Mouse (Mus musculus): ENCODE measurements around the gene Olfr452. TPM values are rescaled to one million over a fixed set of nuclear protein-coding genes. Genes with fewer than 3 reads are reported as not detected.

The Olfr452 gene
- total RNA-seq (2021), result not detected
- long read RNA-seq, experiment 1, result 0 reads
- long read RNA-seq, experiment 2, result 0 reads

- no peak for DNase-seq
- intact Hi-C loops (cut with DNase I), result no loop called here
Measured at GRCm38 (mm10) chr6:42784793-42785192, at the start of gene Olfr452. Gene Olfr452 (plus strand): TSS chr6:42785093.

- no peak for DNase-seq
- intact Hi-C loops (cut with DNase I), result no loop called here
Measured at GRCm38 (mm10) chr6:42739071-42739470, 45.8 kb upstream of the Olfr452 start, which contains the start of gene Olfr453. Gene Olfr453 (plus strand): TSS chr6:42739371.

GRCm38 (mm10) chr6:42742303-42742702, 42.6 kb upstream of the Olfr452 start:
- no peak for DNase-seq

GRCm38 (mm10) chr6:42747846-42748245, 37.0 kb upstream of the Olfr452 start:
- intact Hi-C loops (cut with DNase I), result no loop called here

More at GRCm38 (mm10) chr6:42742303-42742702, 42.6 kb upstream of the Olfr452 start:
- intact Hi-C loops (cut with DNase I), result no loop called here

DNA sequence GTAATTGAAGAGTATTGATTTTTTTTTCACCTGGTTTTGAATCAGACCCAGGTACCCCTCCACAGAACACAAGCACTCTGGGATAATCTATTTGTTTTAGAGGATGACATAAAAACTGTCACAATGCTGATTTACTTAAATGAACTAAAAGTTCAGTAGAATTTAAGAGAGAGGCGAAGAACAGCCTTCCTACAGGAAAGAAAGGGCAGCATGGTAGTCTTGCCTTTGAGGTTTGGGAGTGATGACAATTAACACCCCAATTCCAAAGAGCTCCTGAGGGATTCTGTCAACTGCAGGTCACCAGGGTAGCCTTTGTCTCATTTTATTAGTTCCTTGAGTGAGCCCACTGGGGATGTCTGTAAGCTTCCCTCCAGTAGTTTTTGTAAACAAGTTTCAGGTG, 28.8 kb upstream of the Olfr452 start, which contains the start of gene Olfr38:
Gene Olfr38, plus strand, starts transcription at position 301 of the 400 bp plus-strand sequence.
- no peak for DNase-seq
- intact Hi-C loops (cut with DNase I), result no loop called here

More at GRCm38 (mm10) chr6:42747846-42748245, 37.0 kb upstream of the Olfr452 start:
- no peak for DNase-seq

GRCm38 (mm10) chr6:42777066-42777465, 7.8 kb upstream of the Olfr452 start:
- intact Hi-C loops (cut with DNase I), result no loop called here
- DNase-seq, result no peak

- intact Hi-C loops (cut with DNase I), result no loop called here
- no peak for DNase-seq
Measured at GRCm38 (mm10) chr6:42790247-42790948, 5.5 kb downstream of the Olfr452 start.

- DNase-seq, result no peak
- intact Hi-C loops (cut with DNase I), result no loop called here
Measured at GRCm38 (mm10) chr6:42790949-42791556, 6.2 kb downstream of the Olfr452 start.

DNA sequence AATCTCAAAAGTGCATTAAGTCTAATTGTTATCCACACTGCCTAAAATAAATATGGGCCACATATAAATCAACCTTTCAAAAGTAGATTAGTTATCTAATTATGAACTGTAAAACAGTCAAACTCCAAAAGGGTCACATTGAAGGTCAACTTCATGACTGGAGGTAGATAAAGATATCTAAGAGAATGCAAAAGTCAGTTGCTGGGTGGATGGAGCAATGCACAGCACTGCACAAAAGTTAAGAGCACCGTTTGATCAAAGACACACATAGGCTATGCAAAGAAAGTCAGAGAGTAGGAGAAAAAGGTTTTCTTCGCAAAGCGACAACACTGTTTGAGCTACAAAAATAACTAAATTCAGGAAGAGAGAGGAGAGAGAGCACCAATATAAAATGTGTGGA, 10.1 kb downstream of the Olfr452 start:
- intact Hi-C loops (cut with DNase I), result no loop called here
- no peak for DNase-seq

DNA sequence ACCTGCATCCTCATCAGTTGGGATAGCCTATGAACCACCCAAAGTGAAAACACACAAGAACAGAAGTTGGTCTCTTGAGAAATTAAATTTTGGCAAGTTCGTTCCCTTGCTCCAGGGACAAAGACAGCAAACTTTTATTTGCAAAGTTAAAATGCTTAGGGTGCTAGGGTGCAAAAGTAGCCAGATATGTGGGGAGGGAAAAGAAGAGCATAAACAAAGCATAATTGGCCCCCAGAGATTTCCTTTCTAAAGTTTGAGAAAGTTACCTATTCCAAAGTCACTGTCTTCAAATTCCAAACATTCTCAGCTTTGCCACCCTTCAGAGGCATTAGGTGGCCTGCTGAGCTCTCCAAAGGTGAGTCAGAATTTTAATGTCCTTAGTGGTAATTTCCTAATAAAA, 26.7 kb downstream of the Olfr452 start, which contains the start of gene Olfr450:
Gene Olfr450, plus strand, starts transcription at position 301 of the 400 bp plus-strand sequence.
- DNase-seq, result no peak
- intact Hi-C loops (cut with DNase I), result no loop called here

- no peak for DNase-seq
- intact Hi-C loops (cut with DNase I), result no loop called here
Measured at GRCm38 (mm10) chr6:42834084-42834483, 49.2 kb downstream of the Olfr452 start, which contains the start of gene Olfr449. Gene Olfr449 (plus strand): TSS chr6:42834384.

Other genes starting within 250 kb of the Olfr452 start
- gene Olfr455, start 237.5 kb upstream of the Olfr452 start, total RNA-seq (2021), result not detected
- not detected for gene Tcaf3, start 187.4 kb upstream of the Olfr452 start, total RNA-seq (2021)
- gene Tcaf2, start 139.8 kb upstream of the Olfr452 start, total RNA-seq (2021), result 1 to 10 TPM; 2.3 TPM
- gene Tcaf1, start 75.0 kb upstream of the Olfr452 start, total RNA-seq (2021), result 1 to 10 TPM; 5.9 to 6.3 TPM
- gene Olfr453, start 45.7 kb upstream of the Olfr452 start, total RNA-seq (2021), result not detected
- not detected for gene Olfr38, start 28.7 kb upstream of the Olfr452 start, total RNA-seq (2021)
- gene Olfr450, start 26.8 kb downstream of the Olfr452 start, total RNA-seq (2021), result not detected
- not detected for gene Olfr449, start 49.3 kb downstream of the Olfr452 start, total RNA-seq (2021)
- gene Olfr448, start 105.3 kb downstream of the Olfr452 start, total RNA-seq (2021), result not detected
- gene Olfr447, start 123.8 kb downstream of the Olfr452 start, total RNA-seq (2021), result not detected
- not detected for gene Olfr446, start 136.3 kb downstream of the Olfr452 start, total RNA-seq (2021)
- gene Olfr444, start 164.0 kb downstream of the Olfr452 start, total RNA-seq (2021), result not detected

Measured in gastrocnemius, postnatal 36 days (tissue).